Mouse (Mus musculus): ENCODE data around the gene Kctd13.
"Not testable (repeated sequence)": the region's sequence is repeated elsewhere in the genome, so short reads cannot be mapped to it uniquely, and the experiment has no call there.

Gene Kctd13

GRCm38 (mm10) chr7:126928384-126929037 lies at the start of gene Kctd13:
Gene Kctd13, plus strand, starts transcription at chr7:126928879.
- peak; percentile 91 for DNase-seq (ENCODE audit: low spot score)

GRCm38 (mm10) chr7:126881040-126881439 lies 47.6 kb upstream of the Kctd13 start:
- no peak for DNase-seq (ENCODE audit: low spot score)

- DNase-seq (ENCODE audit: low spot score): no peak
These were observed 44.9 kb upstream of the Kctd13 start for GRCm38 (mm10) chr7:126883731-126884181.

- DNase-seq (ENCODE audit: low spot score): peak; percentile 98
These were observed 44.2 kb upstream of the Kctd13 start, which contains the start of gene Taok2 for GRCm38 (mm10) chr7:126884286-126885164. Gene Taok2, minus strand, starts transcription at chr7:126884703.

GRCm38 (mm10) chr7:126887281-126887680 lies 41.4 kb upstream of the Kctd13 start:
- DNase-seq (ENCODE audit: low spot score): no peak

- DNase-seq (ENCODE audit: low spot score): no peak
These were observed 39.8 kb upstream of the Kctd13 start for GRCm38 (mm10) chr7:126888852-126889251.

GRCm38 (mm10) chr7:126896912-126897311 lies 31.8 kb upstream of the Kctd13 start:
- no peak for DNase-seq (ENCODE audit: low spot score)

GRCm38 (mm10) chr7:126897390-126898101 lies 31.1 kb upstream of the Kctd13 start:
- DNase-seq (ENCODE audit: low spot score): no peak

- peak; percentile 94 for DNase-seq (ENCODE audit: low spot score)
These were observed 30.3 kb upstream of the Kctd13 start for GRCm38 (mm10) chr7:126898102-126898990.

- not testable (repeated sequence) for DNase-seq (ENCODE audit: low spot score)
These were observed 28.9 kb upstream of the Kctd13 start for GRCm38 (mm10) chr7:126899781-126900180.

GRCm38 (mm10) chr7:126905590-126905989 lies 23.1 kb upstream of the Kctd13 start:
- DNase-seq (ENCODE audit: low spot score): no peak

GRCm38 (mm10) chr7:126914844-126915243 lies 13.8 kb upstream of the Kctd13 start:
- no peak for DNase-seq (ENCODE audit: low spot score)

- DNase-seq (ENCODE audit: low spot score): not testable (repeated sequence)
These were observed 10.3 kb upstream of the Kctd13 start for GRCm38 (mm10) chr7:126918356-126918755.

- DNase-seq (ENCODE audit: low spot score): no peak
These were observed 8.7 kb upstream of the Kctd13 start for GRCm38 (mm10) chr7:126919973-126920372.

GRCm38 (mm10) chr7:126921563-126921962 lies 7.1 kb upstream of the Kctd13 start:
- no peak for DNase-seq (ENCODE audit: low spot score)

GRCm38 (mm10) chr7:126922624-126923060 lies 6.0 kb upstream of the Kctd13 start, which contains the start of gene Tmem219:
Gene Tmem219, minus strand, starts transcription at chr7:126922917.
- peak; percentile 67 for DNase-seq (ENCODE audit: low spot score)

- no peak for DNase-seq (ENCODE audit: low spot score)
These were observed 4.7 kb upstream of the Kctd13 start for GRCm38 (mm10) chr7:126923999-126924398.

GRCm38 (mm10) chr7:126926299-126926698 lies 2.4 kb upstream of the Kctd13 start:
- DNase-seq (ENCODE audit: low spot score): no peak

- no peak for DNase-seq (ENCODE audit: low spot score)
These were observed 367 bp downstream of the Kctd13 start for GRCm38 (mm10) chr7:126929046-126929445.

- peak; percentile 66 for DNase-seq (ENCODE audit: low spot score)
These were observed 4.0 kb downstream of the Kctd13 start for GRCm38 (mm10) chr7:126932652-126933051.

GRCm38 (mm10) chr7:126941171-126941570 lies 12.5 kb downstream of the Kctd13 start:
- no peak for DNase-seq (ENCODE audit: low spot score)
